Mouse (Mus musculus) CH12.LX (cell line): Measurements from ENCODE around the gene Tgm2. TPM values are rescaled to one million over a fixed set of nuclear protein-coding genes. Genes with fewer than 3 reads are reported as not detected.

Experiments
- DNase-seq: peaks from one replicate; pipeline ENCODE4 v3.0.0-alpha.2; 2013; ENCODE audit errors: extremely low read depth
- H3K27ac ChIP-seq: 2 replicates; pipeline ENCODE4 v1.5.1; 2012; ENCODE audit warnings: low read depth, mild to moderate bottlenecking, control low read depth, moderate library complexity; ENCODE audit not compliant: insufficient read depth
- H3K27me3 ChIP-seq: replicated peaks from 2 replicates; pipeline ENCODE3; 2012; ENCODE audit warnings: inconsistent platforms
- H3K36me3 ChIP-seq, 2 experiments: replicated peaks in 1 of 2; 2 replicates each; pipeline versions ENCODE3 to v1.6.1; 2012; ENCODE audit warnings: inconsistent platforms in 1 of 2, low read length in 1 of 2, mild to moderate bottlenecking in 1 of 2, mixed read lengths in 1 of 2, moderate library complexity in 1 of 2; ENCODE audit not compliant: control insufficient read depth in 1 of 2, insufficient read depth in 1 of 2
- H3K4me1 ChIP-seq, 2 experiments: 2 replicates each; pipeline ENCODE4 v1.6.1; 2012; ENCODE audit warnings: inconsistent platforms in 1 of 2, moderate library complexity in 1 of 2; ENCODE audit not compliant: insufficient read depth in 2 of 2, control insufficient read depth in 1 of 2
- H3K4me2 ChIP-seq: 2 replicates; pipeline ENCODE4 v1.6.1; 2012; ENCODE audit warnings: low read depth, mild to moderate bottlenecking, control low read depth; ENCODE audit not compliant: poor library complexity, insufficient read depth, severe bottlenecking
- H3K4me3 ChIP-seq, 3 experiments: fragments of 150-350 bp in 1 of 3; sonication (generic) in 1 of 3; replicated peaks in 1 of 3; 2 replicates each; pipeline versions ENCODE3 to v1.5.1; 2011 to 2012; ENCODE audit warnings: low read depth in 2 of 3, low read length in 2 of 3, mild to moderate bottlenecking in 2 of 3, moderate library complexity in 2 of 3, control low read depth in 1 of 3, improper control_type of control experiment in 1 of 3, inconsistent platforms in 1 of 3, mixed read lengths in 1 of 3; ENCODE audit not compliant: poor library complexity in 1 of 3
- H3K79me2 ChIP-seq: replicated peaks from 2 replicates; pipeline ENCODE4 v1.6.1; 2012; ENCODE audit warnings: mild to moderate bottlenecking, moderate library complexity; ENCODE audit not compliant: control insufficient read depth, poor library complexity, insufficient read depth, severe bottlenecking; ENCODE audit errors: extremely low read depth
- H3K9ac ChIP-seq: 2 replicates; pipeline ENCODE4 v1.6.1; 2012; ENCODE audit warnings: low read depth, mild to moderate bottlenecking, control low read depth, moderate library complexity; ENCODE audit not compliant: insufficient read depth
- H3K9me3 ChIP-seq: replicated peaks from 2 replicates; pipeline ENCODE3; 2012; ENCODE audit warnings: low read length, inconsistent platforms, mixed read lengths
- BHLHE40 ChIP-seq: IDR thresholded peaks from 2 replicates; pipeline ENCODE4 v1.6.1; 2011; ENCODE audit warnings: mild to moderate bottlenecking, low read depth, low read length, improper control_type of control experiment
- CHD1 ChIP-seq: IDR thresholded peaks from 2 replicates; pipeline ENCODE4 v1.6.1; 2012; ENCODE audit warnings: low read depth, low read length, improper control_type of control experiment, inconsistent platforms
- CHD2 ChIP-seq: IDR thresholded peaks from 2 replicates; pipeline ENCODE4 v1.6.1; 2011; ENCODE audit warnings: low read length, improper control_type of control experiment
- E2F4 ChIP-seq: IDR thresholded peaks from 2 replicates; pipeline ENCODE4 v1.6.1; 2011; ENCODE audit warnings: low read depth, low read length, improper control_type of control experiment; ENCODE audit not compliant: insufficient replicate concordance
- EP300 ChIP-seq: IDR thresholded peaks from 2 replicates; pipeline ENCODE4 v1.6.1; 2011; ENCODE audit warnings: low read length, improper control_type of control experiment
- GABPA ChIP-seq: IDR thresholded peaks from 2 replicates; pipeline ENCODE4 v1.6.1; 2012; ENCODE audit warnings: low read depth, low read length, improper control_type of control experiment, inconsistent platforms; ENCODE audit not compliant: insufficient replicate concordance
- HCFC1 ChIP-seq: IDR thresholded peaks from 2 replicates; pipeline ENCODE4 v1.6.1; 2012; ENCODE audit warnings: low read depth, mild to moderate bottlenecking, inconsistent platforms, low read length, improper control_type of control experiment
- IRF4 ChIP-seq: IDR thresholded peaks from 2 replicates; pipeline ENCODE4 v1.6.1; 2014; ENCODE audit warnings: low read depth, mild to moderate bottlenecking, inconsistent platforms, low read length, improper control_type of control experiment
- JUN ChIP-seq: IDR thresholded peaks from 2 replicates; pipeline ENCODE4 v1.6.1; 2011; ENCODE audit warnings: low read depth, mild to moderate bottlenecking, low read length, improper control_type of control experiment, moderate library complexity; ENCODE audit not compliant: insufficient read depth
- JUND ChIP-seq: conservative IDR thresholded peaks from 2 replicates; pipeline ENCODE4 v1.6.1; 2011; ENCODE audit warnings: low read depth, low read length, improper control_type of control experiment
- MEF2A ChIP-seq: IDR thresholded peaks from 2 replicates; pipeline ENCODE4 v1.6.1; 2014; ENCODE audit warnings: low read depth, mild to moderate bottlenecking, inconsistent platforms, low read length, improper control_type of control experiment, borderline replicate concordance
- MXI1 ChIP-seq: IDR thresholded peaks from 2 replicates; pipeline ENCODE4 v1.6.1; 2011; ENCODE audit warnings: mild to moderate bottlenecking, low read depth, low read length, improper control_type of control experiment
- MYC ChIP-seq: IDR thresholded peaks from 2 replicates; pipeline ENCODE4 v1.6.1; 2011; ENCODE audit warnings: low read depth, mild to moderate bottlenecking, improper control_type of control experiment, low read length
- NRF1 ChIP-seq: IDR thresholded peaks from 2 replicates; pipeline ENCODE4 v1.6.1; 2014; ENCODE audit warnings: low read depth, mild to moderate bottlenecking, inconsistent platforms, low read length, improper control_type of control experiment, moderate library complexity
- PAX5 ChIP-seq: IDR thresholded peaks from 2 replicates; pipeline ENCODE4 v1.6.1; 2012; ENCODE audit warnings: low read length, inconsistent platforms, mixed read lengths
- POLR2A ChIP-seq: IDR thresholded peaks from 2 replicates; pipeline ENCODE4 v1.6.1; 2011; ENCODE audit warnings: low read depth, mild to moderate bottlenecking, improper control_type of control experiment, low read length
- RAD21 ChIP-seq: IDR thresholded peaks from 2 replicates; pipeline ENCODE4 v1.6.1; 2011; ENCODE audit warnings: low read depth, mild to moderate bottlenecking, low read length, improper control_type of control experiment, moderate library complexity
- SMC3 ChIP-seq: IDR thresholded peaks from 2 replicates; pipeline ENCODE4 v1.6.1; 2011; ENCODE audit warnings: low read depth, low read length, improper control_type of control experiment
- TBP ChIP-seq: conservative IDR thresholded peaks from 2 replicates; pipeline ENCODE4 v1.6.1; 2011; ENCODE audit warnings: low read depth, low read length, improper control_type of control experiment
- TCF12 ChIP-seq: IDR thresholded peaks from 2 replicates; pipeline ENCODE4 v1.6.1; 2014; ENCODE audit warnings: low read depth, mild to moderate bottlenecking, inconsistent platforms, low read length, improper control_type of control experiment
- UBTF ChIP-seq: IDR thresholded peaks from 2 replicates; pipeline ENCODE4 v1.6.1; 2012; ENCODE audit warnings: low read depth, mild to moderate bottlenecking, inconsistent platforms, low read length, improper control_type of control experiment, moderate library complexity
- ZKSCAN1 ChIP-seq: IDR thresholded peaks from 2 replicates; pipeline ENCODE4 v1.6.1; 2012; ENCODE audit warnings: low read depth, inconsistent platforms, low read length, improper control_type of control experiment, borderline replicate concordance
- ZMIZ1 ChIP-seq: IDR thresholded peaks from 2 replicates; pipeline ENCODE4 v1.6.1; 2012; ENCODE audit warnings: low read depth, mild to moderate bottlenecking, inconsistent platforms, low read length, improper control_type of control experiment
- ZNF384 ChIP-seq: IDR thresholded peaks from 2 replicates; pipeline ENCODE4 v1.6.1; 2012; ENCODE audit warnings: low read depth, low read length, improper control_type of control experiment, inconsistent platforms
- dilution Hi-C: fragments of 300-500 bp; cut with MboI; formaldehyde crosslinking; loops from 2 replicates; pipeline ENCODE4 v1.14.3; 2020; ENCODE audit warnings: low sequenced_read_pairs; ENCODE audit not compliant: extremely low pct_unique_long_range_greater_than_20kb, extremely low pct_ligation_motif_present
- in situ Hi-C: fragments of 300-500 bp; cut with MboI; formaldehyde crosslinking; loops from 3 replicates; pipeline ENCODE4 v1.14.3; 2019; ENCODE audit warnings: low sequenced_read_pairs, low pct_ligation_motif_present, low pct_unique_long_range_greater_than_20kb, mixed read lengths
- polyA plus RNA-seq: library from polyadenylated mRNA; unstranded; fragments of >175 nt; gene quantifications from 2 replicates; pipeline ENCODE4 v1.2.1, GENCODE M21; 2012; ENCODE audit warnings: low read depth; ENCODE audit not compliant: insufficient read length
- total RNA-seq, 2 experiments: library from RNA; depleted of rRNA; stranded (reverse); fragments of 300-350 nt in 1 of 2; fragments of >200 nt in 1 of 2; gene quantifications; 2 replicates each; pipeline ENCODE4 v1.2.3; 2012 to 2014

Gene Tgm2
- total and polyA plus RNA-seq, 3 experiments, result 0.08 to 0.50 (median 0.21) TPM

- no peak overlapping the region for H3K27ac ChIP-seq
- no peaks in the 10 kb centered on the region for H3K79me2 ChIP-seq
- peaks cover 43% of the 10 kb centered on the region for H3K27me3 ChIP-seq
- no peaks in the 10 kb centered on the region for H3K9me3 ChIP-seq
- peak; percentile 45 for DNase-seq
- TF ChIP-seq E2F4 (no peak), JUND (0 out of 2 replicates have a peak, but pooled peaks have one; percentile 20), PAX5 (no peak), ZKSCAN1 (no peak), IRF4 (0 out of 2 replicates have a peak, but pooled peaks have one; percentile 19), TCF12 (peak; percentile 92), BHLHE40 (peak; percentile 29; the same call in 1 of the 2 replicates), EP300 (peak; percentile 35; the same call in 1 of the 2 replicates), NRF1 (no peak)
- H3K4me1 ChIP-seq, result peaks cover 0 to 18% of the 10 kb centered on the region in 2 experiments; a peak in 2 of 4 replicates
- no peak overlapping the region for H3K9ac ChIP-seq
- H3K4me2 ChIP-seq, result no peak overlapping the region
- dilution Hi-C loops (no loop called here), in situ Hi-C loops (no loop called here)
- no peak overlapping the region for H3K4me3 ChIP-seq
- no peaks in the 10 kb centered on the region for H3K36me3 ChIP-seq
Measured at GRCm38 (mm10) chr2:158114931-158115330, 31.3 kb downstream of the Tgm2 start.

- H3K9ac ChIP-seq, result no peak overlapping the region
- in situ Hi-C loops (no loop called here), dilution Hi-C loops (no loop called here)
- TF ChIP-seq TBP (no peak), MYC (no peak), SMC3 (no peak), CHD2 (no peak), UBTF (no peak), JUND (no peak), JUN (no peak), GABPA (no peak), ZNF384 (no peak), EP300 (no peak), E2F4 (no peak), CHD1 (no peak), MXI1 (no peak), POLR2A (no peak), ZMIZ1 (no peak), RAD21 (no peak), HCFC1 (no peak), MEF2A (no peak)
- H3K4me2 ChIP-seq, result no peak overlapping the region
- H3K4me3 ChIP-seq, result no peak overlapping the region
- peaks cover 40% of the 10 kb centered on the region for H3K27me3 ChIP-seq
- no peaks in the 10 kb centered on the region for H3K79me2 ChIP-seq
- H3K27ac ChIP-seq, result no peak overlapping the region
- DNase-seq, result no peak
- H3K36me3 ChIP-seq, result no peaks in the 10 kb centered on the region
- peaks cover 0 to 18% of the 10 kb centered on the region in 2 experiments; a peak in 2 of 4 replicates for H3K4me1 ChIP-seq
- no peaks in the 10 kb centered on the region for H3K9me3 ChIP-seq
Measured at GRCm38 (mm10) chr2:158113591-158114257, 32.5 kb downstream of the Tgm2 start.
